Mouse (Mus musculus): ENCODE results near the gene Wwc1.
"Not testable (repeated sequence)": the region's sequence is repeated elsewhere in the genome, so short reads cannot be mapped to it uniquely, and the experiment has no call there.

The Wwc1 gene

DNA sequence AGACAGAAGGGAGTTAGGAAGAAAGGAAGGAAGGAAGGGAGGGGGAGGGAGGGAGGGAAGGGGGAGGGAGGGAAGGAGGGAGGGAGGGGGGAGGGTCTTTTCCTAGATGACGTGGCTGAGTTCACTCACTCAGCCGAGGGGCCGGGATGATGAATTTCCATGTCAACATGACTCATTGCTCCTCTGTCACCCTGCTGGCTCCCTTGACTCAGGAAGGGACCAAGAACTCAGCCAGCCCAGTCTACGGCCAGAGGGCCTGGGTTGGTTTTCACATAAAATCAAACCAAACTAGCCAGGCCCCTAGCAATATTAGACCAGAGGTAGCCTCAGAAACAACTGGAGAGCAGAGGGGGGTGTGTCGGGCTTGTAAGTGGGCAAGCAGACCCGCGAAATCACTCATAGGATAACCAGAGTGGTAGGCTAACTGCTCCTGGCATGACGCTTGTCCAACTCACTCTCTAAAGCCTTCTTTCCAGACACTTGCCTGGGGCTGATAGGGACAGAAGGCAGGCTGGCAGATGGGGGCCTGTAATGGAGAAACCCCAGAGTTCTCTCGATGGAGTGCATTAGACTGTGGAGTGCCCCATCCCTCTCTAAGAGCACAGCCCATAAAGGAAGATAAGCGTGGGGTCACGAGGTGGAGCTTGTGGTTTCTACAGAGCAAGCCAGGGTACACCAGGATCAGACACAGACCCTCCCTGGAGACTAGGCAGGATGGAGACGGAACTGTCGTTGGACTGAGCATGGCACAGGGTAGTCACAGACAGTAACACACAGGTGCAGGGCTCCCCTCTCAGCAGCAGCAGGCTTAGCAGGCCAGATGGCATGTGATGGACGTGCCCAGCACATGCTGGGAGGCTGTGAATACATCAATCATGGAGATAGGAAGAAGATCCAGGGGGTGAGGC, 102.4 kb downstream of the Wwc1 start:
- no peak for DNase-seq

DNA sequence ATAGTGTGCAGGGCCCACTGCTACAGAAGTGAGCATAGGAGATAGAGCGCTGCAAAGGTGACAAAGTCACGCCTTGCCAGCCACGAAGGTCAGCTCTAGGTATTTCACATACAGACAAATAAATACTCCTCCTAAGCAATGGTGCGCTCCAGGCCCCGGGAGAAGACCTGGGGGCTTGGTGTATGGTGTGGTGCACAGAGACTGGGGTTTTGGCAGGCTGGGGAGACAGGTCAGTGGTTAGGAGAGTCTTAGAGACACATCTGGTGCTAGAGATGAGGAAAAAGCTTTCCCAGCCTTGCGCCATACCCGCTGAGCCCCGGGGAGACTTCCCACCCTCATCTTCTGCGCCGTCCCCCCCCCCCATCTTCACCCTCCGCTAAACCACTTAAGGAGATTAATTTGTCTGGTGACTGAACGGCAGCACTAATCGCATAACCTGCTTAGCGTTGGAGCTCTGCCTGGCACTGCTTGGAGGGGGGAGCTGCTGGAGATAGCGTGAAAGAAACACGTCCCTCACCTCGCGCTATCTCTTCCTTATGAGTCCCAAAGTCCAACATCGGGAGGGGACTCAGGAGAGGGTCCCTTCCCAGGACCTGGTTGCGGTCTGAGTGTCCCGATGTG, 106.6 kb downstream of the Wwc1 start:
- DNase-seq, result no peak

DNA sequence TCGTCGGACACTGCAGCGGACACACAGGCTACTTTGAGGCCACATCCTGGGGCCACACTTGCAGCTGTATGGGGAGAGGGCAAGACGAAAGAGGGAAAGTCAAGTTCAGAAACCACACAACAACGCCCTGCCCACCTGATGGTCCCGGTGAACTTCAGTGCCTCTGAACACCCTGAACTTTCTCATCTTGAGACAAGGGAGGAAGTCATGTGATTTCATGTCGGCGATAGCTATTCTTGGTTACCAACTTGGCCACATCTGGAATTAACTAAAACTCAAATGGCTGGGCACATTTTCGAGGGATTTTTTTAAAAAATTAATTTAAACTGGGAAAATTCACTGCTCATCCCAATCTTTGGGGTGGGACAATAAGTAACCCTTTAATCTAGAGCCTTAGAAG, 109.4 kb downstream of the Wwc1 start:
- DNase-seq, result no peak

DNA sequence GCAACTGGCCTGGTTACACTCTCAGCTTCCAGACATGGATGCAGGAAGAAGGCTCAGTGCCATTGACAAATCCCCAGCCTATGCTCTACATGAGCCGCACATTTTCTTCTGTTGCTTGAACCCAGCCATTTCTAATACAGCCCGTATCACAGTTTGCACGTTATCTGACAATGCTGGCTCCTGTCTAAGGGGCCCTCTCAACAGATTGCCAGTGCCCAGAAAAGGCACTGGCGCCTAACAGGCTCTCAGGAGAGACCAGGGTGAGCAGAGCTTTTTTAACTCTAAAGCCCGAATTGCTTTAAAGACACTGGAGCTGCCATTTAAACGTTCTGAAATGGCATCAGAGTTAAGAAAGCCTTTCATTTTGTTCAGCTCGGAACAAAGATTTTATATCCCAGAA, 114.2 kb downstream of the Wwc1 start:
- DNase-seq, result no peak

DNA sequence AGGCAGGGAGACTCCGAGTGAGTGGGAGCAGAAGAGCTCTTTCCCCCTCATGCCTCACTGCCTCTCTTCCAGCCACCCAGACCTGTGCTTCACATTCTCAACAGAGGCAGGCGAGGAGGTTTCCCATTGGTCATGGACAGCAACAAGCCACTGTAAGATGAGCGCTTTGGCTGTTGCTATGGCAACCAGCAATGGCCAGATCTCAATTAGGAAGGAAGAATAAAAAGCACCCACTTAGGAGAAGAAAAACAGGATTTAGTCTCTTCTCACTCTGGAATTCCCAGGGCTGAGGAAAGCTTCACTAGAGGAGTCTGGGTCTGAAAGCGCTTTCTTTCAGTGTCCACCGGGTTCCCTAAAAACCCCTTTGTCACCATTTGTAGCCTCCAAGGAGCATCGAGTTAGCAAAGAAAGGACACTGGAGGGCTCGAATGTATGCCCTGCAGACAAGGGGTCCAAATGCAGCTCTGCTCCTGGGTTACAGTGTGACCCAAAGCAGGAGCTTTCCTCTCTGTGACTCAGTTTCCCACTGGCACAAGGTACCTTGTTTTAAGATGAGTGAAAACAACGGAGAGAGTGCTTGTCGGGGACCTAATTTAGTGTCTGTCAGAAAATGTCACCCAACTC, 115.2 kb downstream of the Wwc1 start:
- peak; percentile 86 for DNase-seq

DNA sequence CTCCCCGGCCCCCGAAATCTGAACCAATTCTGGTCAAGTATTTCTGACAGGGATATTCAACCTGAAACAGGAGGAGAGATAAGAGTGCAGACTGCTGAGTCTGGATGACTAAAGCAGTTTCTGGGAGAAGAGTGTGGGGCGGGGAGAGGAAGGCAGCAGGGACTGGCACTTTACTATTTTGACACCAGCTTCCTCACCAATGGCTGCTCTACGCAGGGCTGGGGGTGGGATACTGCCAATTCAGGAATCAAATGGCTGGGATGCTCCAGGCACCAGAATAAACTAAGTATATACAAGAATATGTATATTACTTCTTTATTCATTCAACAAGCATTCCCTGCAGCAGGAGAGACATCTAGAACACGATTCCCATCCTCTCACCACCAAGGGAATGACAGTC, 116.7 kb downstream of the Wwc1 start:
- DNase-seq, result no peak

DNA sequence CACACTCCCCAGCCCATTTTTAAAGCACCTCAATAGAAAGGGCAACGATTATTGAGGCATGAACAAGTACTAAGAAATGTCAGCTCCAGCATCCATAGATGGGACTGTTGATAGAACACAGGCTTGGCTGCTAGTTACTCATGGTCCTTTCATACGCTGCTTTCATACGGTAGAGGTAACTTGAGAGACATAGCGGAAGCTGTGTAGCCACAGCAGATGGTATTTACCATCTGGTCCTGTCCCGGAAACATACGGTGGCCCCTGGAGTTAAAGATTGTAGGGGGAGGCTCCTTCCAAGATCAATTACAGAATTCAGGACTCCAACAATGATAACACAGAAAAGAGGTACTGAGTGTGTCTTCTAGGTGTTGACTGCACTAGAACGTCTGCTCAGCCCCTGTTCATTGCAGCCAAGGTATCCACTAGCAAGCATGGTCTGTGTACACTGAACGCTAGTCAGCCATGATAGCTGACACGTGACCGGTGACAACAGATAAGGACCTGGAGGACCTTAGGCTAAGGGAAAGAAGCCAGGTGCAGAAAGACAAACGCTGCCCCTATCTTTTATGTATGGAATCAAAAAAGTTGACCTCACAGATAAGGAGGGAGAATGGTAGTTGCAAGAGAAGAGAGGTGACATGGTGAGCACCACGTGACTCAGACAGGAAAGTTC, 122.8 kb downstream of the Wwc1 start:
- DNase-seq, result no peak

DNA sequence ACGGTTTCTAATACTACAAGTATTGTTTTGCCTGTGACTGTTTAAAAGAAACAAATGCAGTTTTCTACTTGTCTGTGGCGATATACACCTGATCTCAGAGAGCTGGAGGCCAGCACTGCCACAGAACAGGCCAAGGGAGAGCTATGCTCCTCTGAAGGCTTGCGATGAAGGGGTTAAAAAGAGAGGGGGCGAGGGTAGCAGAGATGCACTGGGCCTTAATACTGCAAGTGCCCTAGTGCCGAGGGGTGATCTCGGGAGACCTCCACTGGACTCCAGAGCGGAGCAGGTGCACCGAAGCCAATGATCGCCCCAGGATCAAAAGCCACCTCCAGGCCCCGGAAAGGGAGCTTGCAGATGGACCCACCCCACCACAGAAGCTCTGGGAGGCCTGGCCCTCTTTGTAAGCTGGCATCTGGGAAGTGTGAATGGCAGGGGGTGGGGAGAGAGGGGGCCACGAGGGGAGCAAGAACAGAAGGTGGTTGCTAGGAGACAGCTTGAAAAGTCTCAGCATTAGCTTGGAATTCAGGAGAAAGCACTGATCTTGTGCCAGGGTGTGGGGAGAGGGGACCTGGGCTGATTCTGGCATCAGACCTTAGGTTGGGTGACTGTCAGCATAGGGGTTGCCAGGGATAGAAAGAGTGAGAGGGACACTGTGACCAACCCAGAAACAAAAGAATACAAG, 123.8 kb downstream of the Wwc1 start:
- peak; percentile 72 for DNase-seq

DNA sequence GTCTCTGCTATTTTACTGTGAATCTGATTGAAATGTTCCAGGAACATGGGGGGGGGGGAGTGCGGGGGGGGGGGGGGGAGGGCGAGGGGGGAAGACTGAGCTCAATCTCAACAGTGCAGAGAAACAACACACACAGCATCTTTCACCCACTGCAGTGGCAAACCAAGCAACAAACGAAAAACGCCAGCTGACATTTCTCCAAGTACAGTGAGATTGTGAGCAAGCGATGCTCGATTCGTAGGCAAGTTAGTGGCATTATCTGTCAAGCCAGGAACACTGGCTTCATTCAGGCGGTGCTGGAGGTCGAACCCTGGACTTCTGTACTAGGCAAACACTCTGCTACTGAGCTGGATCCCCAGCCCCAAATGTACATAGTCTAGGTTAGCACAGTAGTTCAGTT, 124.8 kb downstream of the Wwc1 start:
- DNase-seq, result no peak

DNA sequence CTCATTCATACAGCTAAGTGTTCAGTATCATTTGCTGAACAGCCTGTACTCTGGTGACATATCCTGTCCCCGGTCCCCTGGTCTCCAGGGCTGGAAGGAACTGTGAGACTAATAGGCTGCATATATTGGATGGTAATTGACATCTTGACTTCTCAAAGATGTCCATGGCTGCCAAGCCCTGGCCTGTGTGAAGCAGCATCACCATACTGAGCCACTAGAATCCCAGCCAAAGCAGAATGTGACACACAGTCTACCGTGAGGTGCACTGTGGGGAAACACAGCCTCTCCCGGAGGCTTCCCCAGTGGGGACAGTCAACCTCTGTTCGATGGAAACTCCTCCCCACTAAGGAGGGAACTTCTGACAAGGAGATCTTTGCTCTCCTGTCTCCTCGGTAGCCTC, 125.4 kb downstream of the Wwc1 start:
- no peak for DNase-seq

DNA sequence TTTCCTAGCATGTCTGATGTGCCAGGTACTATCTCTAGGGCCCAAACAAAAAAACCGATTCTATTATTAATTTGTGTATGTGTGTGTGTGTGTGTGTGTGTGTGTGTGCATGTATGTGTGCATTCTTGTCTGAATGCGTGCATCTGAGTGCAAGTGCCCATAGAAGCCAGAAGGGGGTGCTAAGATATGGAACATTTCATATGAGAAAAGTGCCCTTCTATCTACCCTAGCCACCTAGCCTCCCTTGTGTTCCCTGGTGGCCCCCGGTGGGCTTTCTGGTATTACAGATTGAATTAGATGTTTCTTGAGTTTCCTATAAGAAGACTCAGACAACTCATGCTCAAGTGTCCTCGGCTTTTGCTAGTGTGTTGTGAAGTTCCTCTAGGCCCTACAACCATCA, 126.7 kb downstream of the Wwc1 start:
- DNase-seq, result no peak

DNA sequence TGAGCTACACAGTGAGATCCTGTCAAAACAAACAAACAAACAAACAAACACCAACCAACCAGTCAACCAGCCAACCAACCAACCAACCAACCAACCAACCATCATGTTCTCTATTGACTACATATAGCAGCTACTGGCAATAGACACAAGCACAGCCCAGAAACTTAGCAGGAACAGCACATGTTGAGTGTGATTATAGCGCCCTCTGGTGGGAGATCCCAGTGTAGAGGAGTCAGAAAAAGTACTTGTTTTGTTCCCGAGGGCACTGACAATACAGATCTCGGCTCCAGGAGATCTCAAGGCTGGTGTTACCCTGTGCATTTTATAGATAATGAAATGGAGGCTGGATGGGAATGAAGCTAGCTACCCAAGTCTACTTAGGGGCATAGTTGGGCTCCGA, 127.6 kb downstream of the Wwc1 start:
- DNase-seq, result no peak

DNA sequence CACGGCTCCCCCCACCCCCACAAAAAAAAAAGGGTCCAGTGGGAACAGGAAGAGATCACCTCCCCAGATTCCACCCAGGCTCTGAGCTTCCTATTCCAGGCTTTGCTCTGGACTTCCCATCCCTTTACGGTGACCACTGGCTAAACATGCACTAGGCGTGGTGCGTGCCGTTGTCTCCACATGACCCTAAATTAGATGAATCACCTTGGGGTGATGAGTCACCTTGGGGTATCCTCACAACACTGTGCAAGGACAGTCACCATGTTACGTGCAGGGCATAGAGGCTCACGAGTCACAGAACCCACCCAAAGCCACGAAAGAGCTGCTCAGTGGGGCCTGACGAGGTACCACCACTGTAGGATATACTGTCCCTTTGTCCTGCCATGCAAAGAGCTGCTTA, 136.0 kb downstream of the Wwc1 start:
- no peak for DNase-seq

DNA sequence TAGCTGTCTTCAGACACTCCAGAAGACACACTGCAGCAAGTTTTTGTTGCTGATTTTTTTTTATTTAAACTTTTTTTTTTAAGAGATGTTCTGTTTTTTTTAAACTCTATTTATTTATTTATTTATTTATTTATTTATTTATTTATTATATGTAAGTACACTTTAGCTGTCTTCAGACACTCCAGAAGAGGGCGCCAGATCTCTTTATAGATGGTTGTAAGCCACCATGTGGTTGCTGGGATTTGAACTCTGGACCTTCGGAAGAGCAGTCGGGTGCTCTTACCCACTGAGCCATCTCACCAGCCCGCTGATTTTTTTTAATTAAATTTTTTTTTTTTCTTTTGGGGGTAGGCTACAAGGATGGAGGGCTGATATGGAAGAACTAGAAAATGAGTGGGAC, 137.8 kb downstream of the Wwc1 start:
- DNase-seq, result not testable (repeated sequence)

DNA sequence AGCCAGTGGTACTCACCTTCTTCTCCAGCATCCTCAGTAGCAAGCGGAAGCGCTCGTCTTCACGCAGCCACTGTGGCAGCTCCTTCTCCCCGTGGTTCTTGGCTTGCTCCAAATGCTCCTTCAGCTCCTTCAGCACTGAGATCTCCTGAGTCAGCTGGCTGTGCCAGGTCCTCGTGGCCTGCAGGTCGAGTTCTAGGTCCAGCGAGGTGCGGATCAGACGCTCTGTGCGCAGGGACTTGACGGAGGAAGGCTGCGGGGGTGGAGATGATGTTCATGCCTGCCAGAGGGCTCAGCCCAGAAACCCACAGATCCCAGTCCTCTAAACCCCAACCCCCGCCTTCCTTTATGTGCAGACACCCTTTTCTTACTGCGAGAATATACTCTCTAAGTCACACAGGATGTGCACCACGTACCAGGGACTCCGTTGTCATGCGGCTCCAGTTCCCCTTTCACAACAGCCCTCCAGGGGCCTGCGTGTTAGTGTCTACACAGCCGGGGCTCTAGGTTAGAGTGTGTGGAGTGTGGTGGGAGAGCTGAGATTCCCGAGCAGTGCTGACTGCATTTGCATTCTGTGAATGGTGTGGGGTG, 138.5 kb downstream of the Wwc1 start:
- DNase-seq, result no peak

DNA sequence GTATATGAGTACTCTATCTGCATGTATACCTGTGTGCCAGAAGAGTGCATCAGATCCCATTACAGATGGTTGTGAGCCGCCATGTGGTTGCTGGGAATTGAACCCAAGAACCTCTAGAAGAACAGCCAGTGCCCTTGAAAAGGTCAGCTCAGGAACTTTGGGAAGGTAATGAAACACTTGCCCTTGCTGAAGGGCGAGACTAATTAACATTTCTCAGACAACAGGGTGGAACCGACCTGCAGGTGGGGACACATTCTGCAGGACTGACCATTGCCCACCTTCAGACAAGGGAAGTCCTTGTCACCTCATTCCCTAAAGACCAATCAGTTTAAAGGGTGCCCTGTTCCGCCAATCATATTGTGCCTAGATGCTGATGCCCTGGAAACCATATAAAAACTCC, 139.5 kb downstream of the Wwc1 start:
- DNase-seq, result not testable (repeated sequence)

DNA sequence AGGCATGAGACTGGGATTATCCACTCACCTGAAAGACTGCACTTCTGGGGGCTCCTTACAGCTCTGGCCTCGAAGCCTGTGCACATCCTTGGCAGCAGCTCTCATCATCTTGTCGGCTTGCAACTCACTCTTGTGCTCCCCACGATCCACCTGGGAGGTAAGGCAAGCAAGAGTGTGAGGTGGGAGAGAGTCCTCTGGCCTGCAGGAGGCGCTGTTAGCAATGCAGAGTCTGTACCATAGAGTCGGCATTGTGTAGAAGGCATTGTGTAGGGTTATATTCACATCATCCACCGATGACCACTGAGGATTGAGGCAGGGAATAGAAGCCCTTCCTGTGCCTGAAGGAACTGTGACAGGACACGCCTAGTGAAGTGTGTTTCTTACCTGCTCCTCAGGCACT, 140.0 kb downstream of the Wwc1 start:
- DNase-seq, result no peak

DNA sequence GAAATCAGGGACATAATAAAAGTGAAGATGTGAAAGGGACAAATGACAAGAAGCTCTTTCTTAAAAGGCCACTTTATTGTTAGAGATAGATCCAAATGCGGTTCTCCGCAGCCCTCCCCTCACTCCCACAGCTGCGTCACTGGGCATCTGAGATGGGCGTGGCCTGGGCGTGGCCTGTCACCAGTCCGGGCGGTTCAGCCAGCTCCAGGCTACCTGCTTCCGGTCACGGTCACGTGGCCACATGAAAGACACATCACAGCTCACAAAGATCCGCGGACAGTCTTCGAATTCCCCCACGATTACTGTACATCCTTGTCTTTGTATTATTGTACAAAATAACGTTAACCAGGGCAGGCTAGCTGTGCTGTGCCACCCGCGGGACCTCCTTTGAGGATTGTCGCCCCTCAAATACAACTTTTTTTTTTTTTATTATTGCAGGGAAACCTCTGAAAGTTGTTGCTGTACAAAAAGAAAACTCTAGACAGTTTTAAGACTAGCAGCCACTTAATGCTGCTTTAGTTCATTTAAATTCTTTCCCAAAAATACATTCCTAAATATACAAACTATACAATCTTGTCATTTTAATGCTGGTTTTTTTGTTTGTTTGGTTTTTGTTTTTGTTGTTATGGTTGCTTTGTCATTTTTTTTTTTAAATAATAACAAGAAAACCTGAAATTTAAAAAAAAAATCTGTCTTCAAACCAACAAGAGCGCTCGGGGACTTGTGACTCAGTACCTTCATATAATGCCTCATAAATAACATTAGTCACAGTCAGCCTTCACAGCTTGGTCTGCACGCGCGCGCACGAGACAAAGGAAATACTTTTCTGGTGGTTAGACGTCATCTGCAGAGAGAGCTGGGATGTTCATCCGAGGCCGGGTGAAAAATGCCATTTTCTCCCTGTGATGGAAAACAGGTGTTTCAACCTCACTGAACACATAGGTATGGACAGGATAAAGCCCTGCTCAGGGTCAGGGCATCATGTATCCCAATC, 141.7 kb downstream of the Wwc1 start:
- DNase-seq, result peak; percentile 88

DNA sequence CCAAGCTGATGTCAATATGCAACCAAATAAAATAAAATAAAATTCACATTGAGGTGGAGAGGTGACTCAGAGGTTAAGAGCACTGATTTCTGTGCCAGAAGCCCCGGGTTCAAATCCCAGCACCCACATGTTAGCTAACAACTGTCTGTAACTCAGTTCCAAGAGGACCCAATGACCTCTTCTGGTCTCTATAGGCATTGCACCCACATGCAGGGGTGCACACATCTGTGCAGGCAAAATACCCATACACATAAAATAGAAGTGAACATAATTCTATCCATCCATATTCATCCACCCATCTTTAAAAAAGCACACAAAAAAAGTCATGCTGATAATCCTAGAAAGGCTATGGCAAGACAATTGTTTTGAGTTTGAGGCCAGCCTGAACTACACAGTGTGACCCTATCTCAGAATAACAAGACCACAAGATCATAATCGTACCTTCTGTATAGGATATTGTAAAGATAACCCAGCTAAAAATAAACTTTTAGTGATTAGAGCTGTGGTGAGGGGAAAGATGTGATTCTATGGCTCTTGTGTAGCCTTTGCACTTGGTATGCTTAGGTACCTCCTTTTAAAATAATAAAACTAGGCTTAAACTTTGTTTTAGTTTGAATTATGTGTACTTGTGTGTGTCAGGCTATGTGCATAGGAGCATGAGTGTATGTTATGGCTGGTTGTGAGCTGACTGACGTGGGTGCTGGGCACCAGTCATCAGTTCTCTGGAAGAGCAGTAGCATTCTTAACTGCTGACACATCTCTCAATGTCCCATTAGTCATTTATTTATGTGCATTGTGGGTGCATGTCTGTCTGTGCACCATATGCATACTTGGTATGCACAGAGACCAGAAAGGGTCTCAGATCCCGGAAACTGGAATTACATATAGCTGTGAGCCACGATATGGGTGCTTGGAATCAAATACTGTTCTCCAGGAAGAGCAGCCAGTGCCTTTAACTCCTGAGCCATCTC, 142.9 kb downstream of the Wwc1 start:
- no peak for DNase-seq

Measured in layer of hippocampus, adult 9-11 months (tissue).